Mouse (Mus musculus) myocyte (in vitro differentiated cells): ENCODE measurements around the gene Noc4l. TPM values are rescaled to one million over a fixed set of nuclear protein-coding genes. Genes with fewer than 3 reads are reported as not detected.

Experiments used
- H3K27me3 ChIP-seq: one replicate; pipeline ENCODE4 v1.6.1; 2011; ENCODE audit not compliant: control insufficient read depth, insufficient read depth, insufficient read length
- H3K36me3 ChIP-seq: one replicate; pipeline ENCODE4 v1.6.1; 2011; ENCODE audit not compliant: control insufficient read depth, insufficient read depth
- H3K4me2 ChIP-seq: one replicate; pipeline ENCODE4 v1.6.1; 2011; ENCODE audit warnings: low read depth, control low read depth
- H3K4me3 ChIP-seq: one replicate; pipeline ENCODE4 v1.5.1; 2011; ENCODE audit warnings: mild to moderate bottlenecking, control low read depth, moderate library complexity
- H3K79me2 ChIP-seq: one replicate; pipeline ENCODE4 v1.6.1; 2011; ENCODE audit not compliant: control insufficient read depth, insufficient read depth
- H3ac ChIP-seq: one replicate; pipeline ENCODE4 v1.6.1; 2011; ENCODE audit not compliant: control insufficient read depth, insufficient read length
- CEBPB ChIP-seq: IDR thresholded peaks from 2 replicates; pipeline ENCODE4 v1.6.1; 2011; ENCODE audit warnings: mild to moderate bottlenecking, moderate library complexity; ENCODE audit not compliant: poor library complexity, insufficient read depth, severe bottlenecking
- E2F4 ChIP-seq: IDR thresholded peaks from one replicate; pipeline ENCODE4 v1.6.1; 2011; ENCODE audit warnings: mild to moderate bottlenecking, control low read depth, moderate library complexity; ENCODE audit not compliant: insufficient read depth
- MAX ChIP-seq: IDR thresholded peaks from one replicate; pipeline ENCODE4 v1.6.1; 2011; ENCODE audit warnings: low read depth, mild to moderate bottlenecking, control low read depth
- MYOD1 ChIP-seq, 3 experiments: IDR thresholded peaks; one replicate each; pipeline ENCODE4 v1.6.1; 2011; ENCODE audit warnings: control low read depth in 2 of 3, low read depth in 2 of 3, mild to moderate bottlenecking in 2 of 3, moderate library complexity in 1 of 3; ENCODE audit not compliant: insufficient read length in 2 of 3, control insufficient read depth in 1 of 3
- MYOG ChIP-seq, 3 experiments: IDR thresholded peaks; one replicate each; pipeline ENCODE4 v1.6.1; 2011; ENCODE audit warnings: control low read depth in 2 of 3, low read depth in 2 of 3, mild to moderate bottlenecking in 2 of 3; ENCODE audit not compliant: insufficient read length in 2 of 3, control insufficient read depth in 1 of 3, insufficient read depth in 1 of 3
- POLR2A ChIP-seq: IDR thresholded peaks from one replicate; pipeline ENCODE4 v1.6.1; 2011; ENCODE audit warnings: low read depth, mild to moderate bottlenecking, control low read depth, moderate library complexity; ENCODE audit not compliant: insufficient read length
- POLR2AphosphoS2 ChIP-seq: IDR thresholded peaks from one replicate; pipeline ENCODE4 v1.6.1; 2011; ENCODE audit warnings: low read depth, control low read depth; ENCODE audit not compliant: insufficient read length
- REST ChIP-seq: IDR thresholded peaks from one replicate; pipeline ENCODE4 v1.6.1; 2011; ENCODE audit warnings: mild to moderate bottlenecking, control low read depth, moderate library complexity; ENCODE audit not compliant: insufficient read depth, insufficient read length
- SRF ChIP-seq: IDR thresholded peaks from one replicate; pipeline ENCODE4 v1.6.1; 2011; ENCODE audit warnings: low read depth; ENCODE audit not compliant: control insufficient read depth, insufficient read length
- TCF12 ChIP-seq: IDR thresholded peaks from one replicate; pipeline ENCODE4 v1.6.1; 2011; ENCODE audit warnings: mild to moderate bottlenecking, control low read depth; ENCODE audit not compliant: poor library complexity, insufficient read depth, severe bottlenecking
- TCF3 ChIP-seq: IDR thresholded peaks from one replicate; pipeline ENCODE4 v1.6.1; 2011; ENCODE audit warnings: low read depth, control low read depth; ENCODE audit not compliant: insufficient read length
- USF1 ChIP-seq: IDR thresholded peaks from one replicate; pipeline ENCODE4 v1.6.1; 2011; ENCODE audit warnings: low read depth, mild to moderate bottlenecking, control low read depth, moderate library complexity
- polyA plus RNA-seq: library from polyadenylated mRNA; unstranded; fragments of >200 nt; fragmentation: generic; extraction: Trizol; gene quantifications from one replicate; pipeline ENCODE4 v1.2.1, GENCODE M21; 2012; ENCODE audit warnings: missing spikeins

Noc4l gene
- polyA plus RNA-seq, 1 experiment: 42.5 TPM

- no peak overlapping the region for H3K4me3 ChIP-seq
- no peaks in the 10 kb centered on the region for H3K79me2 ChIP-seq
- no peaks in the 10 kb centered on the region for H3K36me3 ChIP-seq
- TF ChIP-seq USF1 (no peak), MYOD1 (IDR thresholded peaks at IDR 0.05; ENCODE audit: control insufficient read depth in 1 of 3, insufficient read length in 2 of 3, low read depth in 2 of 3) (peak; percentile 2 to 77 (median 43)), MYOG (IDR thresholded peaks at IDR 0.05; ENCODE audit: control insufficient read depth in 1 of 3, insufficient read depth in 1 of 3, insufficient read length in 2 of 3, low read depth in 2 of 3) (peak; percentile 19 to 84 (median 49)), TCF12 (peak; percentile 52)
- no peaks in the 10 kb centered on the region for H3K27me3 ChIP-seq
- H3ac ChIP-seq: no peak overlapping the region
- peak overlapping the region; percentile 13 for H3K4me2 ChIP-seq
Observed at GRCm38 (mm10) chr5:110609868-110610267, 43.3 kb downstream of the Noc4l start.

- Histone ChIP-seq H3K4me3 (no peak overlapping the region), H3K27me3 (no peaks in the 10 kb centered on the region), H3ac (no peak overlapping the region), H3K36me3 (no peaks in the 10 kb centered on the region), H3K4me2 (no peak overlapping the region), H3K79me2 (no peaks in the 10 kb centered on the region)
- TF ChIP-seq MYOG (IDR thresholded peaks at IDR 0.05; ENCODE audit: control insufficient read depth in 1 of 3, insufficient read depth in 1 of 3, insufficient read length in 2 of 3, low read depth in 2 of 3): no peak
- TF ChIP-seq CEBPB: no peak
- no peak for TF ChIP-seq USF1
- no peak for TF ChIP-seq SRF
- TF ChIP-seq REST: no peak
- TF ChIP-seq MYOD1 (IDR thresholded peaks at IDR 0.05; ENCODE audit: control insufficient read depth in 1 of 3, insufficient read length in 2 of 3, low read depth in 2 of 3): no peak
- TF ChIP-seq POLR2AphosphoS2: no peak
- TF ChIP-seq POLR2A: no peak
- TF ChIP-seq TCF12: no peak
- no peak for TF ChIP-seq MAX
- no peak for TF ChIP-seq TCF3
- TF ChIP-seq E2F4: no peak
Observed at GRCm38 (mm10) chr5:110609425-110609824, 43.8 kb downstream of the Noc4l start.

GRCm38 (mm10) chr5:110608941-110609340 lies 44.3 kb downstream of the Noc4l start:
- H3K36me3 ChIP-seq: no peaks in the 10 kb centered on the region
- H3K4me2 ChIP-seq: no peak overlapping the region

GRCm38 (mm10) chr5:110608336-110608735 lies 44.9 kb downstream of the Noc4l start:
- Histone ChIP-seq H3K27me3 (no peaks in the 10 kb centered on the region), H3K4me2 (peak overlapping the region; percentile 51), H3ac (no peak overlapping the region), H3K36me3 (no peaks in the 10 kb centered on the region), H3K79me2 (no peaks in the 10 kb centered on the region), H3K4me3 (no peak overlapping the region)
- TF ChIP-seq USF1: no peak
- no peak for TF ChIP-seq CEBPB
- TF ChIP-seq E2F4: no peak
- TF ChIP-seq TCF3: no peak
- TF ChIP-seq POLR2AphosphoS2: no peak
- TF ChIP-seq SRF: no peak
- no peak for TF ChIP-seq MAX
- TF ChIP-seq MYOD1 (IDR thresholded peaks at IDR 0.05; ENCODE audit: control insufficient read depth in 1 of 3, insufficient read length in 2 of 3, low read depth in 2 of 3): no peak
- TF ChIP-seq MYOG (IDR thresholded peaks at IDR 0.05; ENCODE audit: control insufficient read depth in 1 of 3, insufficient read depth in 1 of 3, insufficient read length in 2 of 3, low read depth in 2 of 3): no peak
- no peak for TF ChIP-seq TCF12
- no peak for TF ChIP-seq REST
- no peak for TF ChIP-seq POLR2A

More at GRCm38 (mm10) chr5:110608941-110609340, 44.3 kb downstream of the Noc4l start:
- Histone ChIP-seq H3K27me3 (no peaks in the 10 kb centered on the region), H3K4me3 (no peak overlapping the region), H3ac (no peak overlapping the region), H3K79me2 (no peaks in the 10 kb centered on the region)
- TF ChIP-seq POLR2AphosphoS2 (no peak), TCF12 (no peak), CEBPB (no peak), POLR2A (no peak), MYOG (IDR thresholded peaks at IDR 0.05; ENCODE audit: control insufficient read depth in 1 of 3, insufficient read depth in 1 of 3, insufficient read length in 2 of 3, low read depth in 2 of 3) (no peak), TCF3 (no peak), USF1 (no peak), MYOD1 (IDR thresholded peaks at IDR 0.05; ENCODE audit: control insufficient read depth in 1 of 3, insufficient read length in 2 of 3, low read depth in 2 of 3) (no peak), MAX (no peak), E2F4 (no peak), SRF (no peak), REST (no peak)

GRCm38 (mm10) chr5:110607767-110608166 lies 45.5 kb downstream of the Noc4l start:
- peak; percentile 72 to 97 (median 79) for TF ChIP-seq MYOG (IDR thresholded peaks at IDR 0.05; ENCODE audit: control insufficient read depth in 1 of 3, insufficient read depth in 1 of 3, insufficient read length in 2 of 3, low read depth in 2 of 3)
- no peak for TF ChIP-seq REST
- peak; percentile 90 for TF ChIP-seq TCF3
- TF ChIP-seq TCF12: peak; percentile 89
- no peak for TF ChIP-seq E2F4
- TF ChIP-seq MAX: no peak
- no peak for TF ChIP-seq SRF
- TF ChIP-seq MYOD1 (IDR thresholded peaks at IDR 0.05; ENCODE audit: control insufficient read depth in 1 of 3, insufficient read length in 2 of 3, low read depth in 2 of 3): peak; percentile 96 to 98 (median 96)
- no peak for TF ChIP-seq POLR2A
- TF ChIP-seq CEBPB: no peak
- no peak for TF ChIP-seq USF1
- no peak for TF ChIP-seq POLR2AphosphoS2
- Histone ChIP-seq H3K79me2 (no peaks in the 10 kb centered on the region), H3K4me2 (peak overlapping the region; percentile 51), H3K27me3 (no peaks in the 10 kb centered on the region), H3ac (no peak overlapping the region), H3K36me3 (no peaks in the 10 kb centered on the region), H3K4me3 (no peak overlapping the region)
